Mouse (Mus musculus): Measurements from ENCODE around the gene Hdhd5.

- no peak for TF ChIP-seq CTCF (IDR thresholded peaks at IDR 0.05; ENCODE audit: low read depth)
- TF ChIP-seq EP300 (IDR thresholded peaks at IDR 0.05; ENCODE audit: low read depth): no peak
Measured at GRCm38 (mm10) chr6:120491862-120492498, 39.1 kb downstream of the Hdhd5 start.

All from liver, postnatal 0 days (tissue).